Mouse (Mus musculus) natural killer cell, adult 2 months (primary cell): ENCODE measurements around the gene Gpn3.

Experiments used
- DNase-seq, 2 experiments: peaks; one replicate each; pipeline ENCODE4 v3.0.0; 2022; ENCODE audit warnings: low spot score in 2 of 2

Gpn3 gene

GRCm38 (mm10) chr5:122422071-122422964, 50.6 kb downstream of the Gpn3 start:
- peak; percentile 84 to 88 for DNase-seq

- no peak for DNase-seq
Observed at GRCm38 (mm10) chr5:122423083-122423482, 51.4 kb downstream of the Gpn3 start.

- no peak for DNase-seq
Observed at GRCm38 (mm10) chr5:122425550-122425949, 53.9 kb downstream of the Gpn3 start.

- peak; percentile 44 to 54 for DNase-seq
Observed at GRCm38 (mm10) chr5:122430036-122430775, 58.5 kb downstream of the Gpn3 start.

GRCm38 (mm10) chr5:122431221-122431620, 59.5 kb downstream of the Gpn3 start:
- DNase-seq: no peak
